Mouse (Mus musculus): ENCODE data around the gene Smap2.

GRCm38 (mm10) chr4:121023941-121024340 lies 6.9 kb upstream of the Smap2 start:
- TF ChIP-seq CTCF (IDR thresholded peaks at IDR 0.05; ENCODE audit: extremely low read depth, insufficient read length, insufficient replicate concordance, low read depth, low read length) (no peak), POLR2A (IDR thresholded peaks at IDR 0.05; ENCODE audit: low read depth, low read length) (no peak)

Data from small intestine, adult 2 months (tissue).